Mouse (Mus musculus) CH12.LX (cell line): ENCODE data around the gene Lefty1. TPM values are rescaled to one million over a fixed set of nuclear protein-coding genes. Genes with fewer than 3 reads are reported as not detected.

Source experiments
- DNase-seq: peaks from one replicate; pipeline ENCODE4 v3.0.0-alpha.2; 2013; ENCODE audit errors: extremely low read depth
- H3K27ac ChIP-seq: 2 replicates; pipeline ENCODE4 v1.5.1; 2012; ENCODE audit warnings: low read depth, mild to moderate bottlenecking, control low read depth, moderate library complexity; ENCODE audit not compliant: insufficient read depth
- H3K27me3 ChIP-seq: replicated peaks from 2 replicates; pipeline ENCODE3; 2012; ENCODE audit warnings: inconsistent platforms
- H3K36me3 ChIP-seq, 2 experiments: replicated peaks in 1 of 2; 2 replicates each; pipeline versions ENCODE3 to v1.6.1; 2012; ENCODE audit warnings: inconsistent platforms in 1 of 2, low read length in 1 of 2, mild to moderate bottlenecking in 1 of 2, mixed read lengths in 1 of 2, moderate library complexity in 1 of 2; ENCODE audit not compliant: control insufficient read depth in 1 of 2, insufficient read depth in 1 of 2
- H3K4me1 ChIP-seq, 2 experiments: 2 replicates each; pipeline ENCODE4 v1.6.1; 2012; ENCODE audit warnings: inconsistent platforms in 1 of 2, moderate library complexity in 1 of 2; ENCODE audit not compliant: insufficient read depth in 2 of 2, control insufficient read depth in 1 of 2
- H3K4me2 ChIP-seq: 2 replicates; pipeline ENCODE4 v1.6.1; 2012; ENCODE audit warnings: low read depth, mild to moderate bottlenecking, control low read depth; ENCODE audit not compliant: poor library complexity, insufficient read depth, severe bottlenecking
- H3K4me3 ChIP-seq, 3 experiments: fragments of 150-350 bp in 1 of 3; sonication (generic) in 1 of 3; replicated peaks in 1 of 3; 2 replicates each; pipeline versions ENCODE3 to v1.5.1; 2011 to 2012; ENCODE audit warnings: low read depth in 2 of 3, low read length in 2 of 3, mild to moderate bottlenecking in 2 of 3, moderate library complexity in 2 of 3, control low read depth in 1 of 3, improper control_type of control experiment in 1 of 3, inconsistent platforms in 1 of 3, mixed read lengths in 1 of 3; ENCODE audit not compliant: poor library complexity in 1 of 3
- H3K79me2 ChIP-seq: replicated peaks from 2 replicates; pipeline ENCODE4 v1.6.1; 2012; ENCODE audit warnings: mild to moderate bottlenecking, moderate library complexity; ENCODE audit not compliant: control insufficient read depth, poor library complexity, insufficient read depth, severe bottlenecking; ENCODE audit errors: extremely low read depth
- H3K9ac ChIP-seq: 2 replicates; pipeline ENCODE4 v1.6.1; 2012; ENCODE audit warnings: low read depth, mild to moderate bottlenecking, control low read depth, moderate library complexity; ENCODE audit not compliant: insufficient read depth
- H3K9me3 ChIP-seq: replicated peaks from 2 replicates; pipeline ENCODE3; 2012; ENCODE audit warnings: low read length, inconsistent platforms, mixed read lengths
- BHLHE40 ChIP-seq: IDR thresholded peaks from 2 replicates; pipeline ENCODE4 v1.6.1; 2011; ENCODE audit warnings: mild to moderate bottlenecking, low read depth, low read length, improper control_type of control experiment
- CHD1 ChIP-seq: IDR thresholded peaks from 2 replicates; pipeline ENCODE4 v1.6.1; 2012; ENCODE audit warnings: low read depth, low read length, improper control_type of control experiment, inconsistent platforms
- ELF1 ChIP-seq: IDR thresholded peaks from 2 replicates; pipeline ENCODE4 v1.6.1; 2014; ENCODE audit warnings: low read depth, mild to moderate bottlenecking, inconsistent platforms, low read length, improper control_type of control experiment
- EP300 ChIP-seq: IDR thresholded peaks from 2 replicates; pipeline ENCODE4 v1.6.1; 2011; ENCODE audit warnings: low read length, improper control_type of control experiment
- IRF4 ChIP-seq: IDR thresholded peaks from 2 replicates; pipeline ENCODE4 v1.6.1; 2014; ENCODE audit warnings: low read depth, mild to moderate bottlenecking, inconsistent platforms, low read length, improper control_type of control experiment
- JUND ChIP-seq: conservative IDR thresholded peaks from 2 replicates; pipeline ENCODE4 v1.6.1; 2011; ENCODE audit warnings: low read depth, low read length, improper control_type of control experiment
- MAZ ChIP-seq: IDR thresholded peaks from 2 replicates; pipeline ENCODE4 v1.6.1; 2012; ENCODE audit warnings: low read depth, mild to moderate bottlenecking, inconsistent platforms, low read length, improper control_type of control experiment, moderate library complexity
- MXI1 ChIP-seq: IDR thresholded peaks from 2 replicates; pipeline ENCODE4 v1.6.1; 2011; ENCODE audit warnings: mild to moderate bottlenecking, low read depth, low read length, improper control_type of control experiment
- MYC ChIP-seq: IDR thresholded peaks from 2 replicates; pipeline ENCODE4 v1.6.1; 2011; ENCODE audit warnings: low read depth, mild to moderate bottlenecking, improper control_type of control experiment, low read length
- NELFE ChIP-seq: IDR thresholded peaks from 2 replicates; pipeline ENCODE4 v1.6.1; 2011; ENCODE audit warnings: low read depth, low read length, improper control_type of control experiment
- NRF1 ChIP-seq: IDR thresholded peaks from 2 replicates; pipeline ENCODE4 v1.6.1; 2014; ENCODE audit warnings: low read depth, mild to moderate bottlenecking, inconsistent platforms, low read length, improper control_type of control experiment, moderate library complexity
- PAX5 ChIP-seq: IDR thresholded peaks from 2 replicates; pipeline ENCODE4 v1.6.1; 2012; ENCODE audit warnings: low read length, inconsistent platforms, mixed read lengths
- POLR2AphosphoS2 ChIP-seq: IDR thresholded peaks from 2 replicates; pipeline ENCODE4 v1.6.1; 2011; ENCODE audit warnings: low read depth, low read length, improper control_type of control experiment
- RCOR1 ChIP-seq: conservative IDR thresholded peaks from 2 replicates; pipeline ENCODE4 v1.6.1; 2012; ENCODE audit warnings: low read depth, mild to moderate bottlenecking, inconsistent platforms, low read length, improper control_type of control experiment
- SIN3A ChIP-seq: IDR thresholded peaks from 2 replicates; pipeline ENCODE4 v1.6.1; 2012; ENCODE audit warnings: low read length, improper control_type of control experiment, inconsistent platforms
- SMC3 ChIP-seq: IDR thresholded peaks from 2 replicates; pipeline ENCODE4 v1.6.1; 2011; ENCODE audit warnings: low read depth, low read length, improper control_type of control experiment
- TBP ChIP-seq: conservative IDR thresholded peaks from 2 replicates; pipeline ENCODE4 v1.6.1; 2011; ENCODE audit warnings: low read depth, low read length, improper control_type of control experiment
- TCF12 ChIP-seq: IDR thresholded peaks from 2 replicates; pipeline ENCODE4 v1.6.1; 2014; ENCODE audit warnings: low read depth, mild to moderate bottlenecking, inconsistent platforms, low read length, improper control_type of control experiment
- UBTF ChIP-seq: IDR thresholded peaks from 2 replicates; pipeline ENCODE4 v1.6.1; 2012; ENCODE audit warnings: low read depth, mild to moderate bottlenecking, inconsistent platforms, low read length, improper control_type of control experiment, moderate library complexity
- USF1 ChIP-seq: IDR thresholded peaks from 2 replicates; pipeline ENCODE4 v1.6.1; 2014; ENCODE audit warnings: low read depth, mild to moderate bottlenecking, inconsistent platforms, low read length, improper control_type of control experiment
- USF2 ChIP-seq: conservative IDR thresholded peaks from 2 replicates; pipeline ENCODE4 v1.6.1; 2011; ENCODE audit warnings: low read depth, low read length, improper control_type of control experiment
- ZMIZ1 ChIP-seq: IDR thresholded peaks from 2 replicates; pipeline ENCODE4 v1.6.1; 2012; ENCODE audit warnings: low read depth, mild to moderate bottlenecking, inconsistent platforms, low read length, improper control_type of control experiment
- ZNF384 ChIP-seq: IDR thresholded peaks from 2 replicates; pipeline ENCODE4 v1.6.1; 2012; ENCODE audit warnings: low read depth, low read length, improper control_type of control experiment, inconsistent platforms
- dilution Hi-C: fragments of 300-500 bp; cut with MboI; formaldehyde crosslinking; loops from 2 replicates; pipeline ENCODE4 v1.14.3; 2020; ENCODE audit warnings: low sequenced_read_pairs; ENCODE audit not compliant: extremely low pct_unique_long_range_greater_than_20kb, extremely low pct_ligation_motif_present
- in situ Hi-C: fragments of 300-500 bp; cut with MboI; formaldehyde crosslinking; loops from 3 replicates; pipeline ENCODE4 v1.14.3; 2019; ENCODE audit warnings: low sequenced_read_pairs, low pct_ligation_motif_present, low pct_unique_long_range_greater_than_20kb, mixed read lengths
- polyA plus RNA-seq: library from polyadenylated mRNA; unstranded; fragments of >175 nt; gene quantifications from 2 replicates; pipeline ENCODE4 v1.2.1, GENCODE M21; 2012; ENCODE audit warnings: low read depth; ENCODE audit not compliant: insufficient read length
- total RNA-seq, 2 experiments: library from RNA; depleted of rRNA; stranded (reverse); fragments of 300-350 nt in 1 of 2; fragments of >200 nt in 1 of 2; gene quantifications; 2 replicates each; pipeline ENCODE4 v1.2.3; 2012 to 2014

The Lefty1 gene
- total and polyA plus RNA-seq, 3 experiments, result not detected

GRCm38 (mm10) chr1:180913797-180914196, 21.0 kb upstream of the Lefty1 start:
- Histone ChIP-seq H3K79me2 (no peaks in the 10 kb centered on the region), H3K4me3 (no peak overlapping the region), H3K27ac (no peak overlapping the region), H3K4me1 (peaks cover 0 to 3% of the 10 kb centered on the region in 2 experiments; a peak in 2 of 4 replicates), H3K36me3 (peaks cover 2 to 12% of the 10 kb centered on the region in 2 experiments), H3K9ac (no peak overlapping the region), H3K4me2 (no peak overlapping the region), H3K27me3 (no peaks in the 10 kb centered on the region), H3K9me3 (no peaks in the 10 kb centered on the region)
- no peak for DNase-seq
- in situ Hi-C loops, result no loop called here
- no peak for TF ChIP-seq SIN3A
- TF ChIP-seq ZMIZ1, result no peak
- TF ChIP-seq TCF12, result no peak
- dilution Hi-C loops, result no loop called here

GRCm38 (mm10) chr1:180916425-180916824, 18.4 kb upstream of the Lefty1 start:
- H3K36me3 ChIP-seq, result no peaks in the 10 kb centered on the region

GRCm38 (mm10) chr1:180917053-180917452, 17.8 kb upstream of the Lefty1 start:
- no peak overlapping the region for H3K27ac ChIP-seq
- no peak overlapping the region for H3K9ac ChIP-seq
- no peaks in the 10 kb centered on the region for H3K27me3 ChIP-seq
- dilution Hi-C loops (no loop called here), in situ Hi-C loops (no loop called here)
- no peak overlapping the region for H3K4me3 ChIP-seq
- no peak overlapping the region for H3K4me2 ChIP-seq
- H3K4me1 ChIP-seq, result peaks cover 9 to 12% of the 10 kb centered on the region in 2 experiments; a peak in 3 of 4 replicates
- H3K79me2 ChIP-seq, result no peaks in the 10 kb centered on the region
- no peak for DNase-seq
- no peaks in the 10 kb centered on the region for H3K9me3 ChIP-seq
- no peaks in the 10 kb centered on the region for H3K36me3 ChIP-seq
- no peak for TF ChIP-seq USF1
- no peak for TF ChIP-seq SMC3
- no peak for TF ChIP-seq PAX5
- no peak for TF ChIP-seq ZNF384
- no peak for TF ChIP-seq NRF1
- no peak for TF ChIP-seq JUND
- no peak for TF ChIP-seq UBTF
- no peak for TF ChIP-seq POLR2AphosphoS2
- no peak for TF ChIP-seq ELF1
- no peak for TF ChIP-seq CHD1
- TF ChIP-seq TCF12, result no peak
- no peak for TF ChIP-seq MAZ
- no peak for TF ChIP-seq TBP

More at GRCm38 (mm10) chr1:180916425-180916824, 18.4 kb upstream of the Lefty1 start:
- Histone ChIP-seq H3K4me2 (no peak overlapping the region), H3K9me3 (no peaks in the 10 kb centered on the region), H3K4me1 (peaks cover 3 to 6% of the 10 kb centered on the region in 2 experiments; a peak in 3 of 4 replicates), H3K79me2 (no peaks in the 10 kb centered on the region), H3K27ac (no peak overlapping the region), H3K27me3 (no peaks in the 10 kb centered on the region), H3K4me3 (no peak overlapping the region), H3K9ac (no peak overlapping the region)
- DNase-seq, result no peak
- dilution Hi-C loops, result no loop called here
- in situ Hi-C loops, result no loop called here
- TF ChIP-seq IRF4, result no peak
- no peak for TF ChIP-seq NELFE
- no peak for TF ChIP-seq NRF1
- TF ChIP-seq JUND, result no peak
- no peak for TF ChIP-seq TCF12
- TF ChIP-seq RCOR1, result no peak
- TF ChIP-seq EP300, result no peak
- TF ChIP-seq MXI1, result no peak
- no peak for TF ChIP-seq USF1
- TF ChIP-seq USF2, result no peak
- TF ChIP-seq MAZ, result no peak
- no peak for TF ChIP-seq MYC
- TF ChIP-seq POLR2AphosphoS2, result no peak
- TF ChIP-seq BHLHE40, result no peak
